Mouse (Mus musculus): Measurements from ENCODE around the gene Usp10.

DNA sequence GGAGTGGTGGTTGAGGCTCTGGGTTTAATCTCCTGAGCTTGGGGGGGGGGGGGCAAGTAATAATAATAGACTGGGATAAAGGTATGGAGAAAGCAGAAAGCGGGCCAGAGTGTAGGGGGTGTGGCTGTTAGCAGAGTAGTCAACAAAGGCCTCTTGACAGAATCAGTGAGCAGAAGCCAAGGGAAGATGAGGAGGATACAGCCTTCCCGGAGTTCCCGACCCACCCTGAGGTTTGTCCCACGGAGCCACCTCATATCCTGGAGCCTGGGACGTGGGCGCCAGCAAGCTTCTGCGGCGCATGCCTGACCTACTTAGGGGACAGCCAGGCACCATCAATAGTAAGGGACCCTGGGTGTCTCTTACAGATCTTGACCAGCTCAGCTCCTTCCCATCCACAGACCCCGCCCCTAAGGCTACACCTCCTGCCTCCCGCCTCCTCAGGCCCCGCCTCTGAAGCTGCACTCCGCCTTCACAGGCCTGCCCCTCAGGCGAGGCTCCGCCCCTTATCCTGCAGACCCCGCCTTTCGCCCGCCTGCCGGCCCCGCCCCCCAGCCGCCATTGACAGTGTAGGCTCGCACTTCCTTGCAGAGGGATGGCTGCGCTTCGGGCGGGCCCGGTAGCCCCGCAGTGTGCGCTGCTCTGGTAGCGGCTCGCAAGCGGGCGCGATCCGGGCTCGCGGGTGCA is 48.3 kb upstream of the Usp10 start, which contains the start of gene Klhl36:
- no peak for TF ChIP-seq CTCF (IDR thresholded peaks at IDR 0.05)
- TF ChIP-seq EP300 (IDR thresholded peaks at IDR 0.05) = no peak

All from lung, postnatal 0 days (tissue).